Mouse (Mus musculus) neural tube, embryonic 13.5 days (tissue): ENCODE data around the gene Akap2. TPM values are rescaled to one million over a fixed set of nuclear protein-coding genes. Genes with fewer than 3 reads are reported as not detected.

Source experiments
- ATAC-seq: fragments of 200-750 bp; cut with Nextera tagmentation; 2 replicates; pipeline ENCODE4 v1.8.0; 2017; ENCODE audit warnings: low read depth, mild to moderate bottlenecking, moderate TSS enrichment, moderate library complexity
- H3K27ac ChIP-seq: fragments of 300-500 bp; sonication (generic); replicated peaks from 2 replicates; pipeline ENCODE4 v1.5.1; 2015; ENCODE audit warnings: moderate library complexity, mild to moderate bottlenecking, inconsistent platforms
- H3K27me3 ChIP-seq: fragments of 300-500 bp; sonication (generic); 2 replicates; pipeline ENCODE4 v1.6.1; 2015; ENCODE audit warnings: mild to moderate bottlenecking, inconsistent platforms
- H3K36me3 ChIP-seq: fragments of 300-500 bp; sonication (generic); 2 replicates; pipeline ENCODE4 v1.6.1; 2015; ENCODE audit warnings: mild to moderate bottlenecking, inconsistent platforms
- H3K4me1 ChIP-seq: fragments of 300-500 bp; sonication (generic); replicated peaks from 2 replicates; pipeline ENCODE4 v1.6.1; 2015; ENCODE audit warnings: inconsistent platforms
- H3K4me2 ChIP-seq: fragments of 300-500 bp; sonication (generic); 2 replicates; pipeline ENCODE4 v1.6.1; 2015; ENCODE audit warnings: inconsistent platforms, mild to moderate bottlenecking, moderate library complexity
- H3K4me3 ChIP-seq: fragments of 300-500 bp; sonication (generic); 2 replicates; pipeline ENCODE4 v1.5.1; 2015; ENCODE audit warnings: mild to moderate bottlenecking, inconsistent platforms
- H3K9ac ChIP-seq: fragments of 300-500 bp; sonication (generic); 2 replicates; pipeline ENCODE4 v1.6.1; 2015; ENCODE audit warnings: moderate library complexity, mild to moderate bottlenecking, inconsistent platforms
- H3K9me3 ChIP-seq: fragments of 300-500 bp; sonication (generic); 2 replicates; pipeline ENCODE4 v1.6.1; 2016; ENCODE audit warnings: inconsistent platforms
- WGBS: fragments of 180-500 bp; shearing (Covaris S2); methylation state at CpG from one replicate; pipeline ENCODE4 v1.1.7; 2015; 5-methylcytosine and 5-hydroxymethylcytosine counted together
- polyA plus RNA-seq: library from polyadenylated mRNA; unstranded; fragments of >200 nt; fragmentation: Nextera tagmentation; extraction: Ambion mirVana; gene quantifications from 2 replicates; pipeline ENCODE4 v1.2.1, GENCODE M21; 2015

Gene Akap2
- polyA plus RNA-seq, 1 experiment from 2014 or later, result 14.6 TPM

GRCm38 (mm10) chr4:57809449-57809848, 92.0 kb downstream of the Akap2 start:
- H3K4me2 ChIP-seq, result no peak overlapping the region
- H3K36me3 ChIP-seq, result no peaks in the 10 kb centered on the region
- no peak overlapping the region for H3K27ac ChIP-seq
- H3K27me3 ChIP-seq, result no peaks in the 10 kb centered on the region
- H3K4me3 ChIP-seq, result no peak overlapping the region
- ATAC-seq, result no peak
- 89% methylated on average over 4 of the region's 4 CpGs for WGBS
- no peaks in the 10 kb centered on the region for H3K9me3 ChIP-seq
- 0 out of 2 replicates have a peak, but pooled peaks cover 4% of the 10 kb centered on the region for H3K4me1 ChIP-seq
- no peak overlapping the region for H3K9ac ChIP-seq

GRCm38 (mm10) chr4:57812075-57812474, 94.6 kb downstream of the Akap2 start:
- Histone ChIP-seq H3K27ac (0 out of 2 replicates have a peak overlapping the region, but pooled peaks have one; percentile 13), H3K27me3 (no peaks in the 10 kb centered on the region), H3K4me1 (0 out of 2 replicates have a peak, but pooled peaks cover 4% of the 10 kb centered on the region), H3K4me3 (no peak overlapping the region), H3K9ac (no peak overlapping the region), H3K9me3 (no peaks in the 10 kb centered on the region), H3K36me3 (no peaks in the 10 kb centered on the region), H3K4me2 (no peak overlapping the region)
- ATAC-seq, result no peak
- WGBS, result 59% methylated on average over 1 of the region's 1 CpGs

- 0 out of 2 replicates have a peak overlapping the region, but pooled peaks have one; percentile 23 for H3K27ac ChIP-seq
- 65% methylated on average over 7 of the region's 7 CpGs for WGBS
Measured at GRCm38 (mm10) chr4:57812916-57813575, 95.6 kb downstream of the Akap2 start.

GRCm38 (mm10) chr4:57813576-57813945, 96.1 kb downstream of the Akap2 start:
- Histone ChIP-seq H3K4me3 (no peak overlapping the region), H3K27ac (0 out of 2 replicates have a peak overlapping the region, but pooled peaks have one; percentile 23), H3K36me3 (no peaks in the 10 kb centered on the region), H3K9me3 (no peaks in the 10 kb centered on the region), H3K27me3 (no peaks in the 10 kb centered on the region), H3K9ac (no peak overlapping the region), H3K4me1 (0 out of 2 replicates have a peak, but pooled peaks cover 4% of the 10 kb centered on the region), H3K4me2 (no peak overlapping the region)
- no peak for ATAC-seq
- WGBS, result 91% methylated on average over 4 of the region's 4 CpGs

More at GRCm38 (mm10) chr4:57812916-57813575, 95.6 kb downstream of the Akap2 start:
- ATAC-seq, result no peak
- no peak overlapping the region for H3K4me3 ChIP-seq
- 0 out of 2 replicates have a peak, but pooled peaks cover 4% of the 10 kb centered on the region for H3K4me1 ChIP-seq
- H3K9ac ChIP-seq, result no peak overlapping the region
- no peaks in the 10 kb centered on the region for H3K36me3 ChIP-seq
- no peak overlapping the region for H3K4me2 ChIP-seq
- H3K27me3 ChIP-seq, result no peaks in the 10 kb centered on the region
- no peaks in the 10 kb centered on the region for H3K9me3 ChIP-seq

GRCm38 (mm10) chr4:57815355-57815754, 97.9 kb downstream of the Akap2 start:
- Histone ChIP-seq H3K4me1 (0 out of 2 replicates have a peak, but pooled peaks cover 4% of the 10 kb centered on the region), H3K9me3 (no peaks in the 10 kb centered on the region), H3K27ac (no peak overlapping the region), H3K4me2 (no peak overlapping the region), H3K4me3 (no peak overlapping the region), H3K27me3 (no peaks in the 10 kb centered on the region), H3K36me3 (no peaks in the 10 kb centered on the region), H3K9ac (no peak overlapping the region)
- no peak for ATAC-seq
- 84% methylated on average over 2 of the region's 2 CpGs for WGBS

GRCm38 (mm10) chr4:57816146-57816545, 98.7 kb downstream of the Akap2 start:
- Histone ChIP-seq H3K4me1 (peaks cover 7% of the 10 kb centered on the region; the same call in 1 of the 2 replicates), H3K4me2 (no peak overlapping the region), H3K9me3 (no peaks in the 10 kb centered on the region), H3K27me3 (no peaks in the 10 kb centered on the region), H3K36me3 (no peaks in the 10 kb centered on the region), H3K27ac (no peak overlapping the region), H3K9ac (no peak overlapping the region), H3K4me3 (no peak overlapping the region)
- WGBS, result 91% methylated on average over 8 of the region's 8 CpGs
- ATAC-seq, result no peak

GRCm38 (mm10) chr4:57820839-57821374, 103.5 kb downstream of the Akap2 start:
- no peaks in the 10 kb centered on the region for H3K9me3 ChIP-seq
- no peak overlapping the region for H3K4me2 ChIP-seq
- no peak overlapping the region for H3K9ac ChIP-seq
- no peaks in the 10 kb centered on the region for H3K36me3 ChIP-seq
- peaks cover 41% of the 10 kb centered on the region for H3K4me1 ChIP-seq
- H3K27ac ChIP-seq, result no peak overlapping the region
- ATAC-seq, result no peak
- H3K27me3 ChIP-seq, result no peaks in the 10 kb centered on the region
- no peak overlapping the region for H3K4me3 ChIP-seq
- WGBS, result 91% methylated on average over 24 of the region's 24 CpGs

GRCm38 (mm10) chr4:57821556-57822356, 104.3 kb downstream of the Akap2 start:
- 3% methylated on average over 11 of the region's 11 CpGs for WGBS
- peak overlapping the region; percentile 59 for H3K9ac ChIP-seq

GRCm38 (mm10) chr4:57822641-57823040, 105.2 kb downstream of the Akap2 start:
- WGBS, result 87% methylated on average over 5 of the region's 5 CpGs
- Histone ChIP-seq H3K4me3 (no peak overlapping the region), H3K9me3 (no peaks in the 10 kb centered on the region), H3K27me3 (no peaks in the 10 kb centered on the region), H3K9ac (no peak overlapping the region), H3K27ac (no peak overlapping the region), H3K4me1 (peaks cover 44% of the 10 kb centered on the region), H3K4me2 (no peak overlapping the region), H3K36me3 (no peaks in the 10 kb centered on the region)
- ATAC-seq, result no peak

More at GRCm38 (mm10) chr4:57821556-57822356, 104.3 kb downstream of the Akap2 start:
- no peaks in the 10 kb centered on the region for H3K9me3 ChIP-seq
- peaks cover 44% of the 10 kb centered on the region for H3K4me1 ChIP-seq
- H3K27ac ChIP-seq, result peak overlapping the region; percentile 78
- peak; percentile 76 for ATAC-seq
- H3K4me2 ChIP-seq, result peak overlapping the region; percentile 51
- no peaks in the 10 kb centered on the region for H3K27me3 ChIP-seq
- H3K4me3 ChIP-seq, result peak overlapping the region; percentile 20
- H3K36me3 ChIP-seq, result no peaks in the 10 kb centered on the region

GRCm38 (mm10) chr4:57824626-57825240, 107.3 kb downstream of the Akap2 start:
- no peak overlapping the region for H3K4me2 ChIP-seq
- no peaks in the 10 kb centered on the region for H3K27me3 ChIP-seq
- no peak for ATAC-seq
- 12% methylated on average over 8 of the region's 8 CpGs for WGBS
- H3K4me1 ChIP-seq, result peaks cover 46% of the 10 kb centered on the region
- H3K9ac ChIP-seq, result no peak overlapping the region
- H3K4me3 ChIP-seq, result no peak overlapping the region
- no peaks in the 10 kb centered on the region for H3K9me3 ChIP-seq
- H3K27ac ChIP-seq, result peak overlapping the region; percentile 20; the same call in 1 of the 2 replicates
- H3K36me3 ChIP-seq, result no peaks in the 10 kb centered on the region

- WGBS, result 89% methylated on average over 7 of the region's 7 CpGs
- Histone ChIP-seq H3K27me3 (no peaks in the 10 kb centered on the region), H3K4me1 (peaks cover 50% of the 10 kb centered on the region), H3K4me3 (no peak overlapping the region), H3K9ac (no peak overlapping the region), H3K4me2 (no peak overlapping the region), H3K36me3 (no peaks in the 10 kb centered on the region), H3K27ac (no peak overlapping the region), H3K9me3 (no peaks in the 10 kb centered on the region)
- no peak for ATAC-seq
Measured at GRCm38 (mm10) chr4:57826272-57826671, 108.8 kb downstream of the Akap2 start.

- H3K9ac ChIP-seq, result no peak overlapping the region
- no peak overlapping the region for H3K4me3 ChIP-seq
- WGBS, result 78% methylated on average over 9 of the region's 9 CpGs
- H3K36me3 ChIP-seq, result no peaks in the 10 kb centered on the region
- no peaks in the 10 kb centered on the region for H3K9me3 ChIP-seq
- no peak for ATAC-seq
- H3K27ac ChIP-seq, result no peak overlapping the region
- no peak overlapping the region for H3K4me2 ChIP-seq
- no peaks in the 10 kb centered on the region for H3K27me3 ChIP-seq
- H3K4me1 ChIP-seq, result peaks cover 52% of the 10 kb centered on the region
Measured at GRCm38 (mm10) chr4:57829131-57829530, 111.7 kb downstream of the Akap2 start.
